Mouse (Mus musculus) 3T3-L1 (cell line): ENCODE data around the gene Nudt12.
A peak's percentile ranks its signal among the peaks of the same experiment; 100 is the strongest.

Experiments
- DNase-seq: peaks from one replicate; pipeline ENCODE4 v3.0.0-alpha.2; 2015; ENCODE audit warnings: low read depth, low spot score

The Nudt12 gene

DNA sequence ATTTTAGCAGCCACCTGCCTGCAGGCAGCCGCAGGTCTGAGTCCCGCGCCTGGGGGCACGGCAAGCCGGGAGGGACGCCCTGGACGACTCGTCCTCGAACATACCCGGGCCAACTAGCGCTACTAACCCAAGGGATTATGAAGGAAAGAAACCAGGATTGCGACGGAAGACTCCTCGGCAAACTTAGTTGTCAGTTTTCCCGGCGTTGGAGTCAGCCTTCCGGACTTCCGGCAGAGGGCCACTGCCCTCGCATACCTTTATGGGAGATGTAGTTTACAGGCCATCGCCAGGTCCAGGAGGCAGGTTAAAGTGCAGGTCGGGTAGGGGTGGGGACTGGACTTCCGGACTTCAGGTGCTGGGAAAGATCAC is at the start of gene Nudt12:
Gene Nudt12 (minus strand): TSS at position 282 of the 369 bp plus-strand sequence.
- DNase-seq, result peak; percentile 80

DNA sequence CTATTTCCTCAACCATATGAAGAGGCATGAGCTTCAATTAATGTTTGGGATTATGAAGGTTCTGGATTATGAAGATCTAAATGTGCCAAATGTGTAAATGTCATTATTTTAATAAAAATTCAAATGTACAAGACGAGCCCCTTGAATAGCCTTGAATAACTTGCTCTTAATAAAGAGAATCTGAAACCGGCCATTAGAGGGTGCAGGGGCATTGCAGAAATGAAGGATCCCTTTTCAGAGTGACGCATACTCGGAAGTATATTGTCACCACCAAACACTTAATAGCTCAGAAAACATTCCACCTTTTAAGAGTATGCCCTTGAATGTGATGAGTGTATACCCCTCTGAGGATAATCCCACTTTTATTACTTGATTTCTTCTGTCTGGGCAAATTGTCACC is 40.1 kb upstream of the Nudt12 start:
- no peak for DNase-seq

DNA sequence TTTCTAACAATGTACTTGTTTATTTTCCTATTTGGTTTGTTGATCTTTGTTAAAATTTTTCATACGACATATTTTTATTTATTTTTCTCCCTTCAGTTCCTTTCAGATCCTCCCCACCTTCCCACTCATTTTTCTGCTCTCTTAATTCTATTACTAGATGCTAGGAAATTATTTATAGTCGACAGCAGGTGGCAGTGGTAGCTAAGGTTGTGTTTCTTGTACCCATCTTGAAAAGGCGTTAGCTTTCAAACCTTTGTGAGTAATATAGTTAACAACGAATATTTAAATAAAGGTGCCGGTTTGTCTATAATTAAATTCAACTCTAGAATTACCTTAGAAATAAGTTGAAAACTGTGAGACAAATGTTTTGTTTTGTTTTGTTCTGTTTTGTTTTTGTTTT is 26.6 kb upstream of the Nudt12 start:
- DNase-seq, result peak; percentile 86

DNA sequence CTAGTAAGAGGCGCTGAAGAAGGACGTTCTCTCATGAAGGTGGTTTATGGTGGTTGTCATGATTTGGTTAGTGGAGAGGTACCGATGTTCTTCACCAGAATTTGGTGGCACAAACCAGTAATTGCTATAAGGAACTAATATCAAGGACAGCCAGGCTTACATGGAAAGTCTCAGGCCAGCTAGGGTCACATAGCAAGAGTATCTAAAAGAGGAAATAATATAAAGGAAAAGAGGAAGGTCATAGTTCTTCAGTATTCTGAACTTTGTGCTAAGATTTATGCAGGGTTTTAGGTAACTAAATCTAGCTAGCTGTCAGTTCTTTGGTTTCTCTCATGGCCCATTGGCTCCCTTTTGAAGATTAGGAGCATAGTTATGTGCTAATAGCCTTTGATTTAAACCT is 20.3 kb upstream of the Nudt12 start:
- DNase-seq, result no peak

DNA sequence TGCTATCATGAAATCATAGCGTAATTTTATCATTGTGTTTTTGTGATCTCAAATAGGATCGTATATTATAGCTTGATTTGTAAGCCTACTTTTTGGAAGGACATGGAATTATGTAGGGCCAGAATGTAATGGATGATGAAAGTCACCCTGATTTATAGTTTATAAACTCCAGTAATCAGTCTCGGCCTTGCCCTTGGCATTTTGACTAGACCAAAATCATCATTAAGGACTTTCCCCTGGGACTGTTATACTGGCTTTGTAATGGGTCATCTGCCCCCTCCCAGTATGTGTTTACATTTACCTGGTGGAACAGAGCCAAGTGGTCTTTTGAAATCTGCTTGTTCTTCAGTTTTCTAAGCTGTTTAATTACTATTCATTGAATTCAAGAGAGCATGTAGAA is 13.2 kb upstream of the Nudt12 start:
- DNase-seq, result no peak

DNA sequence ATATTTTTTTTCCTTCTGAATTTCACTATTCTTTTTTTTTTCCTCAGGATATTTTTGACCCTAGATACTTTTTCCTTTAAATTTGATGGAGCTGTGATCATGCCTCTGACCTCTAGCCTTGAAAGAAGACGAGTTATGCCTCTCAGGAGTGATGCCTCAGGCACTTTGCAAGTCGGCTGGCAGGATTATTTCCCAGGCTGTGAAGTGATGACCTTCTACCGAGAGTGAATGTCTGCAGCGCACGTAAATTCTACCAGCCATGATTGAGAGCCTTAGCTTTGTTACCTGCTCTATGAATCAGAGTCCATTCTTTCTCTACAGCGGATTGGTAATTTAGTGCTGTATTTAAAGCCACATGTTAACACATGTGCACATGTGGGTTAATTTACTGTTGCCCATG is 11.3 kb upstream of the Nudt12 start:
- no peak for DNase-seq

DNA sequence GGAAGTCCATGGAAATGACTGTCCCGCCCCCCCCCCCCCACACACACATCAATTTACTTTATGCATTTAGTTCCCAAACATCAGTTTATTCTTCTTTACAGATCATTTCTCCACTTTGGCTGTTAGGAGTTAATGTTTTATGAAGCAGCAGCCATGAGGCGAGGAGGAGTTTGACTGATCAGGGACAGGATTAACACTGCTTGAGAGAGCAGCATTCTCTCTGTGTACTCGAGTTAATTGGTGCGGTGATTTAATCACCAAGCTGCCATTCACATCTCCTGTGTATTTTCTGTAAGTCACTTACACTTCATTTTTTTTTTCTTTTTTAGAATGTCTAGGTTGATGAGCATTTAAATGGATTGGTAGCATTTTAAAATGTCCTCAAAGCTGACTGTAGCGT is 10.8 kb upstream of the Nudt12 start:
- no peak for DNase-seq

DNA sequence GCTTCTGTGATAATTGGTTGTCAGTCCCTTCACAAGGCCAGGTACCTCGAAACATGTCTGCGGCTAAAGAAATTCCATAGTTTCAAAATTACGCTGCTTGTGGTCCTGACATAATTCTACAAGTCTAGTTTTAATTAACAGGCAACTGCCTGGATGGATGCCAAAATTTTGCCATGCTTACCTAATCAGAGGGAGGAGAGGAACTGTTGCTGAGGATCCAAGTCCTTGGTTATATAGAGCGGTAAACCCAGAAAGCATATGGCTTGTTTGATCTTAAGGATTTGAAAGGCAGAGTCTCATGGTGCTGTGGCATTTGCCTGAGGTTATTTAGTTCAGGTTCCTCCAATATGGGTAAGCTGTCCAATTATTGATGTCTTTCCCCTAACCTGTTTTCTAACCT is 5.5 kb upstream of the Nudt12 start:
- no peak for DNase-seq

DNA sequence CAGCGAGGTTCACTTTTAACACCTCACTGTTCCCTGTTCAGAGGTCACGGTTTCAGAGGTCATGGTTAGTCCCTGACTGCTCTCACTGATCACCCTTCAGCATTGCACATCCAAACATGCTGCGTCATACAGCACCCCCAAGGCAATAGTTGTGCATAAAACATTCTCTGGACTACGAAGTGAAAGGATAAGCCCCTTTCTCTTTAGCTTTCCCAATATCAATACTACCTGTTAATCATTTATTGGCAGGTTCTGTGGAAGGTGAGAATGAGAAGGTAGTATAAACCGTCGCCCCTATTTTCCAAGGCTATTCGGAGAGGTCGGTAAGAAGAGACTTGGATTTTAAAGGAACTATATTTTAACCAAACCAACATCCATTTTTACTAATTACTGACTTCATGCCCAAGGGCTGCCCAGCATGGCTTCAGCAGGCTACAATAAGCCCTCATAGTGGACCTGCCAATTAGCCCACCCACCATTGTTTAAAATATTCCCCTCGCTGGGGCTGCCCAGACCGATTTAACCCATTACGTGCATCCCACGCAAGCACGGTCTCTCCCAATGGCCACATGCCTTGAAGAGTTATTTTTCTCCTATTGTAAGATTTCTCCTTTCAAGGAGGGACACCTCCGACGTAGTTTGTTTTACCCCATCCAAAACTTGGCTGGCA is 616 bp downstream of the Nudt12 start:
- DNase-seq, result peak; percentile 8

DNA sequence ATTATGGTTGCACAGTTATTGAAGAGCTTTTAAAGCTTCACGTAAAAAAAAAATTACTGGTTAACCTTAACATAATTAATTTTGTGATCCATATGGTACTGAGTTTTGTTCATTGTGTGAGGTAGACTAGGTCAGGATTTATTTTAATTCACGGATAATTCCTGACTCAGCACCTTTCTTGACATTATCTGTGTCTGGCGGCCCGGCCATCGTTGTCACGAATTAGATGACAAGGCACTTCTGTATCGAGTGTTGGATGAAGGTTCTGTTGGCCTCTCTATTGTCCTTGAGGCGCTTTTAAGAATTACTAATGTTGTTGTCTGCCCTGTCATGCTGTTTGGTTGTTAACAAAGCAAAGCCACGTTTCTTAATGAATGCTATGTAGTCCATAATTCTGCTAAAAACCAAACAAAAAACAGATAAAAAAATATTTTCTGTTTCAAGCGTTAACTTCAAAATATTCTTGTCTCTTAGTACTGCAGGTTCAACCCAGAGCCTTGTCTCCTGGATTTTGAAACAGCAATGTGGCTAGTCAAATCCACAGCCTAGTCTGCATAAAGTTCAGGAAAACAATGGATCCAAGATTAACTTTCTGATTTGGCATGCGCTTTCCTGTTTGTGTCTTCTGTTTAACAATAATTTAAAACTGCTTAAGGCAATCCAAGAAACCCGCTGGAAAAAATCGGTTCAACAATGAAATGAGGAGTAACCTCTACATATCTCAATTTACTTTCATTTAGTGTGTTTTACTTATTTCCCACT is 1.4 kb downstream of the Nudt12 start:
- DNase-seq, result no peak

DNA sequence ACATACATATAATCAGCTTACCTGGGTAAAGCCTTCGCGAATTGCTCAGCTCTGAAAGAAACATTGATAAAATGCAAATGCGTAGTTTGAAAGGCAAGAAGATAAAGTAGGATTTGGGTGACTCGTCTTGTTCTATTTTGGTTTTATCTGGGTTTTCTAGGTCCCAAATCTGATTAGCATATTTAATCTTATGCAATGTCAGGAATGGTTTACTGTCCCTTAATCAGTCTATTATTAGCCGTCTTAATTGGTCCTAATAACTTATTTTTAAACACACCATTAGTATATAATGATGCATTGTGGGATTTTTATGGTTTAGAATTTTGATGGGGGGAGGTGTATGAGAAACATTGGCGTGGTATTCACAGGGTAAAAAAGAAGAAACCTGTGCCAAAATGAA is 21.9 kb downstream of the Nudt12 start, which contains the start of gene Pdzph1:
Gene Pdzph1 (minus strand): TSS at position 101 of the 400 bp plus-strand sequence.
- no peak for DNase-seq

DNA sequence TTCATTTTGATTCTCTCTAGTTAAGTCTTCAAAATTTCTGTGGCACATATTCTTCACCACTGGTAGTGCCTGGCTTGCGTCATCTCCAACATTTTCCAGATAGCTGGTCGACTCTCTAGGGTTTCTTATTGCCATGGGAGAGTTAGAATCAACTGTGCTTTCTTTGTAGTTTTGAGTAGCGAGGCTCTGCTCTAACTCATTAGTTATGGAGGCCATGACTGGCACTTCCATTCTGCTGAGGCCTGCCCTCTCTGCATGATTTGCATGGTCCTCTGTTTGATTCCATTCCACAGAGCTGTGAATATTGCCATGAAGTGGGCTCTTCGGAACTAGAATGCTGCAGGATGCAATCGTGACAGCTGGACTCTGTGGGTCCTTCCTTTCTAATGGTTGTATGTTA is 39.9 kb downstream of the Nudt12 start:
- no peak for DNase-seq

DNA sequence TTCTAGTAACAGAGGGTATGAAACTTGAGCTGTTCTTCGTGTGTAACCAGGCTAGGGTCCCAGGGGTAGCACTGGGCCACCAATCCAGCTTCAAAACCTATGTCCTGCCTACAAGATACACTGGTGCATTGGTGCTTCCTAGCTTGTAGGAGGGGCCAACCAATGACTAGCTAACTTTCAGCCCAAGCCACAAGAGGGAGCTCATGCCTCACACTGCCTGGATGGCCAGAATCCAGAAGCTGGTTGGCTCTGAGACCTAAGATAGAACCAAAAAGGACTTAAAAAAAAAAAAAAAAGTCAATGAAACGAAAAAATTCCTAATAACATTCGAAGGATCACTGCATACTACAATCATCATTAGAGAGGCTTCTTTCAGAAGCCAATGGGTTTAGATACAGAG is 53.3 kb downstream of the Nudt12 start:
- peak; percentile 66 for DNase-seq

DNA sequence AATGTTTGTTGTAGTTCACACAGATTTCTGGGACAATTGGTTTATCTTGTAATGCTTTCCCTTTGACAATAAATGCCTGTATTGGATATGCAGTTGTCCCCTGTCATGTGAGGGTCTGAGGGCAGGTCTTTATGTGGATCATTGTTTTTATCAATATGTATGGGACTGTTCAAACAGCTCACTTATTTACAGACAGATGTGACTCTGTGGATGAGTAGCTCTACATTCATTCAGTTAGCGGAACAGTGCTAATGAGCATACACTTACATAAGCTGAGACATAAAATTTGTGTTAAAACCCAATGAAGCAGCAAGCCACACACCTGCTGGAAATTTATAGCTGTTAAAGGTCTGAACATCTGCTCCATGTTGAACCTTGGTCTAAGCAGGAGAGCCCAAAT is 56.1 kb downstream of the Nudt12 start:
- DNase-seq, result no peak
